Mouse (Mus musculus) embryo, embryonic 9.5 days (tissue): ENCODE measurements around the gene Hist1h4n.

Experiments used
- DNase-seq: peaks from one replicate; pipeline ENCODE4 v3.0.0-alpha.2; 2017; ENCODE audit errors: extremely low spot score

Gene Hist1h4n

GRCm38 (mm10) chr13:21795584-21795983 lies 36.4 kb downstream of the Hist1h4n start:
- DNase-seq, result no peak

GRCm38 (mm10) chr13:21790601-21791283 lies 41.3 kb downstream of the Hist1h4n start:
- peak; percentile 57 for DNase-seq

- DNase-seq, result no peak
These were observed 42.1 kb downstream of the Hist1h4n start for GRCm38 (mm10) chr13:21789925-21790324.

GRCm38 (mm10) chr13:21787760-21788593 lies 44.0 kb downstream of the Hist1h4n start:
- DNase-seq, result peak; percentile 63

- peak; percentile 95 for DNase-seq
These were observed 44.9 kb downstream of the Hist1h4n start, which contains the start of the genes Hist1h2an and Hist1h2bp for GRCm38 (mm10) chr13:21786899-21787629. Hist1h2an (minus strand) TSS chr13:21787218. Hist1h2bp (plus strand) TSS chr13:21787461.

- peak; percentile 74 for DNase-seq
These were observed 45.7 kb downstream of the Hist1h4n start for GRCm38 (mm10) chr13:21786189-21786898.

- peak; percentile 45 for DNase-seq
These were observed 47.7 kb downstream of the Hist1h4n start for GRCm38 (mm10) chr13:21784311-21784710.

- DNase-seq, result peak; percentile 76
These were observed 48.2 kb downstream of the Hist1h4n start for GRCm38 (mm10) chr13:21783734-21784161.

- DNase-seq, result peak; percentile 91
These were observed 48.8 kb downstream of the Hist1h4n start, which contains the start of gene Hist1h3i for GRCm38 (mm10) chr13:21783255-21783617. Hist1h3i (minus strand) TSS chr13:21783370.

- peak; percentile 82 for DNase-seq
These were observed 49.4 kb downstream of the Hist1h4n start for GRCm38 (mm10) chr13:21782361-21783254.
